Mouse (Mus musculus) MEL (cell line): Measurements from ENCODE around the gene Srebf1.

Experiments
- CTCF ChIP-seq, 3 experiments: IDR thresholded peaks in 2 of 3; conservative IDR thresholded peaks in 1 of 3; 2 replicates each; pipeline ENCODE4 v1.5.1; 2011 to 2012; ENCODE audit warnings: low read length in 3 of 3, low read depth in 2 of 3, mild to moderate bottlenecking in 2 of 3, improper control_type of control experiment in 1 of 3, inconsistent platforms in 1 of 3, mixed read lengths in 1 of 3, moderate library complexity in 1 of 3; ENCODE audit not compliant: control insufficient read depth in 1 of 3, insufficient read depth in 1 of 3, poor library complexity in 1 of 3, severe bottlenecking in 1 of 3
- TAL1 ChIP-seq: IDR thresholded peaks from 2 replicates; pipeline ENCODE4 v1.6.1; 2012; ENCODE audit warnings: mild to moderate bottlenecking, inconsistent platforms, low read length, moderate library complexity, mixed read lengths
- UBTF ChIP-seq: IDR thresholded peaks from 2 replicates; pipeline ENCODE4 v1.6.1; 2012; ENCODE audit warnings: low read depth, mild to moderate bottlenecking, inconsistent platforms, low read length, improper control_type of control experiment, moderate library complexity, borderline replicate concordance; ENCODE audit not compliant: insufficient read depth

DNA sequence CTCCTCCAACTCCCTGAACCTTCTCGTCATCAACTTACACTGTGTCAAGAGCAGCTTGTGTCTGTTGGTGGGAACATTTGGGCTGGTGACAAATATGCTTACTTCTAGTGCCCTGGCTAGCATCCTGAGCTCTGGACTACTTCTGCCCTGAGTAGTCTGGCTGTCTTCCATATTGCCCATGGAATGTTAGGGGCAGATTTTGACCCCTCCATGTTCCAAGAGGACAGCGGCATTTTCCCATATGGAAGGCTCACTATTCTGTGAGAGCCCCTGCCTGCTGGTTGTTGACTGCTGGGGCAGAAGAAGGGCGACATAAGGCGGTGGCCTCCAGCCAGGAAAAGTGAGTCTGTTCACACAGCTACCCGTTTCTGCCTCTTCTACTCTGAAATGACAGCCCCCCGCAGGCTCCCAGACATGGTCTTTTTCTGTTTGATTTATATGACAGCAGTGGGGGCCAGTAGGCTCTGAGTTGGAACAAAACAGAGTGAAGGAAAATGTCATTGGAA lies 33.8 kb upstream of the Srebf1 start:
- TF ChIP-seq UBTF (no peak), TAL1 (no peak), CTCF (IDR thresholded peaks at IDR 0.05 in 2 of 3, conservative IDR thresholded peaks at IDR 0.05 in 1 of 3; ENCODE audit: control insufficient read depth in 1 of 3, insufficient read depth in 1 of 3, low read depth in 2 of 3, low read length in 3 of 3, poor library complexity in 1 of 3, severe bottlenecking in 1 of 3) (no peak)
